7 mouse cellular contexts compared by ENCODE assay signal in genomic region chr3:88605666-88606065, GRCm38 (mm10). TPM values are rescaled to one million over a fixed set of nuclear protein-coding genes. Genes with fewer than 3 reads are reported as not detected.
DNase-seq lines count a peak whose midpoint lies in the region; ATAC-seq and TF ChIP-seq lines count a peak whose summit lies in the region.
"Not testable (repeated sequence)": the region's sequence is repeated elsewhere in the genome, so short reads cannot be mapped to it uniquely, and the experiment has no call there.

Arhgef2 (plus strand) TSS chr3:88605966.

- H3K9me3 ChIP-seq in forebrain, embryonic 14.5 days (replicated peaks; ENCODE audit: control insufficient read depth, low read length); heart, embryonic 12.5 days (replicated peaks); lung, embryonic 15.5 days; neural tube, embryonic 13.5 days: not testable (repeated sequence)

- not testable (repeated sequence) for H3K36me3 ChIP-seq in forebrain, embryonic 14.5 days (ENCODE audit: control insufficient read depth, insufficient read depth, low read length); heart, embryonic 12.5 days; lung, embryonic 15.5 days; neural tube, embryonic 13.5 days

- not testable (repeated sequence) for H3K27me3 ChIP-seq in forebrain, embryonic 14.5 days (replicated peaks; ENCODE audit: control insufficient read depth, insufficient read depth, low read length); heart, embryonic 12.5 days (replicated peaks); lung, embryonic 15.5 days; neural tube, embryonic 13.5 days

- TF ChIP-seq POLR2A in bone marrow, adult 2 months (IDR thresholded peaks at IDR 0.05; ENCODE audit: borderline replicate concordance, control insufficient read depth, low read depth, low read length): not testable (repeated sequence)

- WGBS in bone marrow, adult 2 months: 87% methylated on average over 2 of the region's 2 CpGs
- WGBS in forebrain, embryonic 14.5 days: 96% methylated on average over 2 of the region's 2 CpGs
- WGBS in heart, embryonic 12.5 days: 96% methylated on average over 2 of the region's 2 CpGs
- 91% methylated on average over 2 of the region's 2 CpGs for WGBS in lung, embryonic 15.5 days
- WGBS in neural tube, embryonic 13.5 days: 92% methylated on average over 2 of the region's 2 CpGs

- not testable (repeated sequence) for H3K4me3 ChIP-seq in bone marrow, adult 2 months (replicated peaks; ENCODE audit: control insufficient read depth, low read depth, low read length); forebrain, embryonic 14.5 days (ENCODE audit: low read depth, low read length); lung, embryonic 15.5 days
- peak within 1 kb of the TSS; percentile 40; the same call in 1 of the 2 replicates for H3K4me3 ChIP-seq in heart, embryonic 12.5 days
- H3K4me3 ChIP-seq in neural tube, embryonic 13.5 days: 0 out of 2 replicates have a peak within 1 kb of the TSS, but pooled peaks have one; percentile 30

- DNase-seq in forebrain, embryonic 14.5 days (ENCODE audit: low spot score); left cerebral cortex, adult 8-10 months (ENCODE audit: low spot score in 2 of 2): not testable (repeated sequence)

- TF ChIP-seq CTCF in bone marrow, adult 2 months (IDR thresholded peaks at IDR 0.05; ENCODE audit: control insufficient read depth, insufficient read depth, low read length): not testable (repeated sequence)

- not testable (repeated sequence) for H3K9ac ChIP-seq in forebrain, embryonic 14.5 days (ENCODE audit: low read length); lung, embryonic 15.5 days; neural tube, embryonic 13.5 days
- 0 out of 2 replicates have a peak within 1 kb of the TSS, but pooled peaks have one; percentile 58 for H3K9ac ChIP-seq in heart, embryonic 12.5 days

- H3K4me2 ChIP-seq in forebrain, embryonic 14.5 days (ENCODE audit: low read length); lung, embryonic 15.5 days; neural tube, embryonic 13.5 days: not testable (repeated sequence)
- peak within 1 kb of the TSS; percentile 77 for H3K4me2 ChIP-seq in heart, embryonic 12.5 days

- not testable (repeated sequence) for H3K27ac ChIP-seq in bone marrow, adult 2 months (ENCODE audit: control insufficient read depth, insufficient read depth, low read depth, low read length, poor library complexity); forebrain, embryonic 14.5 days (ENCODE audit: low read depth, low read length); heart, embryonic 12.5 days (ENCODE audit: poor library complexity, severe bottlenecking); lung, embryonic 15.5 days; neural tube, embryonic 13.5 days (replicated peaks)

- not testable (repeated sequence) for ATAC-seq in forebrain, embryonic 14.5 days; heart, embryonic 12.5 days (ENCODE audit: insufficient number of reproducible peaks, low FRiP score); inflammation-experienced regulatory T-cells, adult 6 months; lung, embryonic 15.5 days (ENCODE audit: borderline replicate concordance, extremely low read depth, low FRiP score, low TSS enrichment); neural tube, embryonic 13.5 days (ENCODE audit: low read depth)

- H3K4me1 ChIP-seq in bone marrow, adult 2 months (ENCODE audit: control insufficient read depth, insufficient read depth, low read length); forebrain, embryonic 14.5 days (ENCODE audit: control insufficient read depth, insufficient read depth, low read length); lung, embryonic 15.5 days: not testable (repeated sequence)
- peaks cover 33% of the 10 kb centered on the region for H3K4me1 ChIP-seq in heart, embryonic 12.5 days (replicated peaks)
- H3K4me1 ChIP-seq in neural tube, embryonic 13.5 days (replicated peaks): peaks cover 12% of the 10 kb centered on the region; the same call in 1 of the 2 replicates

RNA-seq across cellular contexts. Expression of gene Arhgef2, which starts in this region (rescaled TPM):
- polyA plus RNA-seq in bone marrow, adult 2 months (2011; ENCODE audit: insufficient read depth, insufficient read length, low replicate concordance, missing spikeins): 39.3 and 96.1 TPM in 2 replicates
- polyA plus RNA-seq in forebrain, embryonic 14.5 days (2014; fragmentation: Nextera tagmentation; extraction: Ambion mirVana): 90.6 and 122 TPM in 2 replicates
- polyA plus RNA-seq in heart, embryonic 12.5 days (2016; fragmentation: Nextera tagmentation; extraction: Ambion mirVana): 84.5 and 91.8 TPM in 2 replicates
- 10 to 100 TPM; 37.5 to 56.4 (median 46.5) TPM for polyA plus RNA-seq in inflammation-experienced regulatory T-cells, adult 6 months (2017; shearing (Covaris generic))
- total RNA-seq in left cerebral cortex, adult 8-10 months (2022): 100 to 1,000 TPM; 228 to 247 (median 232) TPM
- polyA plus RNA-seq in lung, embryonic 15.5 days (2015; fragmentation: Nextera tagmentation; extraction: Ambion mirVana): 105 and 116 TPM in 2 replicates
- 146 and 157 TPM in 2 replicates for polyA plus RNA-seq in neural tube, embryonic 13.5 days (2015; fragmentation: Nextera tagmentation; extraction: Ambion mirVana)
